Mouse (Mus musculus) left cerebral cortex, adult 18-20 months (tissue): ENCODE measurements around the gene Krtap28-13. TPM values are rescaled to one million over a fixed set of nuclear protein-coding genes. Genes with fewer than 3 reads are reported as not detected.

Experiments used
- DNase-seq, 2 experiments: peaks; one replicate each; pipeline ENCODE4 v3.0.0; 2021 to 2022; ENCODE audit warnings: low spot score in 2 of 2, mixed read lengths in 1 of 2
- total RNA-seq, 2 experiments: library from RNA; stranded (reverse); gene quantifications; 2 replicates each; pipeline ENCODE4 v1.2.3; 2021

Krtap28-13 gene
- total RNA-seq, 2 experiments from 2014 or later, result not detected

GRCm38 (mm10) chr1:83091268-83091667 lies 30.5 kb downstream of the Krtap28-13 start:
- no peak for DNase-seq

DNA sequence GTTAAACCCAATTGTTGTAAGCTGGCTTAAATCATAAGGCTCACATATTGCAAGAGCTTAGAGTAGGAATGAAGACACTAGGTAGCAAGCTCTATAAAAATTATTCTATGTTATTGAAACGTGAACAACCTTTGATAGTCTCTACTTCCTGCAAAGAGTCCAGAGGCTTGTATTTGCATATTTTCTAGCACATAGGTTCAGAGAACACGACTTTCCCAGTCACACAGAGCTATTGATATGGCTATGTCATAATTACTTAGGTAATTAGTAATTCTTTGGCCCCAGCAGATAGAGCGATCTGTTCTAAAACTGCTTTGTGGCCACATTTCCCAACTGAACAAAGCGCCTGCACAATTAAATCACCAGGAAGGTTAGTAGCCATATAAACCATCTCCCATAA lies 36.2 kb downstream of the Krtap28-13 start:
- no peak for DNase-seq

DNA sequence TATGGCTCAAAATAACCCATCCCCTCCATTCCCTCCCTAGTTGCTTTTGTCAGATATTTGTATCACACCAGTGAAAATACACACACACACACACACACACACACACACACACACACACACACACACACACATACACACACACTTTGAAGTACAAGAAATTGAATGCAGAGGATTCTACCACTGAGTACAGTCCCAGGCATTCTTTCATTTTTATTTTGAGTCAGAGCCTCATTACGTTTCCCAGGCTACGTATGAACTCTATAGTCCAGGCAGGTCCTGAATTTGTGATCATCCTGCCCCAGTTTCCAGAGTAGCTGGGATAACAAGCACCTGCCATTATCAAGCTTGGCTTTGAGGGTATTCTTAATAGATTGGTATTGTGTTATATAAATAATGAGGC lies 38.4 kb downstream of the Krtap28-13 start:
- no peak for DNase-seq

DNA sequence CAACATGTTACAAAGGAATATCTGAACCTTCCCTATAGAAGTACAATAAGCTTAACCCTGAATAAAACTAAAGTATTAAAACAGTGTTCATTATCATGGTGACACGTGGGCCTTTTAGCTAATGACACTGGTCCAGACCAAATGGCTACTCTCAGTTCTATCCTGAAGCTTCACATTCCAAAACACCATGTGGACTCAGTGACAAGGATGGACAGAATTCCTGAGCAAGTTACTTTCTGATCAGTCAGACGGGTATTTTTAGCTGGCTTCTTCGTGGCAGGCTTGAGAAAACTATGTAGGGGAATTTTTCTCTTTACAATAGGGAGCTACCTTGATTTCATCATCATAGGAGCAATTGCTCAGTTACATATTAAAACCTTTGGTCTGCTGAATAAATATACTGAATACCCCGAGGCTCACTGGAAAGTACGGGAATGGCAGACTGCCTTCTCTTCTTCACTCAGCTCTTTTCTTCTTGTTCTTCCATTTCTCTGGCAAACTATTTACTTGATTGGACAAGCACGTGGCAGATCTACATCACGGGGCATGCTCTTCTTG lies 38.9 kb downstream of the Krtap28-13 start:
- DNase-seq, result no peak

- no peak for DNase-seq
These were observed 41.2 kb downstream of the Krtap28-13 start for GRCm38 (mm10) chr1:83101891-83102290.

DNA sequence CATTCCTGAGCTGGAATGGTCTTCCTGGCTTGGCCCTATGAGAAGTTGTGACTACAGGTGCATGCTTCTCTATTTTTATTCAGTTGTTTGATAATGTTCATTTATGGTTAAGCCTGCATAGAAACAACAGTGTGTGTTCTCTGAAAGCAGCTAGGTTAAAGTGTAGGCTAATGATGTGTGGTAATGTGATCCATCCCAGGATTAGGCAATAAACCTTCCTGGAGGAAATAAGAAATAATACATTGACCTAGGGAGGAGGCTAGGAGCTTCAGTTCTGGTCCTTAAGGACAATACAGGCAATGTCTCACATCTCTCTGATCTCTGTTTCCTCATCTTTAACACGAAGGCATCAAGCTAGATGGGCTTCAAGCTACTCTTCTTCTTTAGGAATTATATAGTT lies 44.7 kb downstream of the Krtap28-13 start:
- DNase-seq, result no peak

- no peak for DNase-seq
These were observed 46.8 kb downstream of the Krtap28-13 start for GRCm38 (mm10) chr1:83107410-83107978.

GRCm38 (mm10) chr1:83110992-83111391 lies 50.3 kb downstream of the Krtap28-13 start:
- no peak for DNase-seq

Other genes with a start within 250 kb of the Krtap28-13 start
- gene Agfg1, start 221.4 kb upstream of the Krtap28-13 start, total RNA-seq, result 10 to 100 TPM; 72.5 to 80.7 TPM
- under 1 TPM; 0.49 to 0.59 TPM for gene A030005L19Rik, start 147.6 kb upstream of the Krtap28-13 start, total RNA-seq
- gene A030014E15Rik, start 136.0 kb upstream of the Krtap28-13 start, total RNA-seq, result not detected
- gene Gm6217, start 129.5 kb upstream of the Krtap28-13 start, total RNA-seq, result not detected
- gene A030003K21Rik, start 117.5 kb upstream of the Krtap28-13 start, total RNA-seq, result not detected
- not detected for gene Gm7544, start 104.9 kb upstream of the Krtap28-13 start, total RNA-seq
- not detected for gene Gm47955, start 100.6 kb upstream of the Krtap28-13 start, total RNA-seq
- not detected for gene Gm47959, start 60.4 kb upstream of the Krtap28-13 start, total RNA-seq
- gene Slc19a3, start 22.5 kb upstream of the Krtap28-13 start, total RNA-seq, result 1 to 10 TPM; 2.0 to 2.6 TPM
- gene Krtap28-10, start 18.4 kb upstream of the Krtap28-13 start, total RNA-seq, result not detected
- gene Gm47969, start 16.0 kb upstream of the Krtap28-13 start, total RNA-seq, result not detected
- not detected for gene A030005K14Rik, start 1.6 kb upstream of the Krtap28-13 start, total RNA-seq
- not detected for gene Ccl20, start 55.8 kb downstream of the Krtap28-13 start, total RNA-seq
- gene Daw1, start 98.8 kb downstream of the Krtap28-13 start, total RNA-seq, result under 1 TPM; 0.26 to 0.28 TPM